Mouse (Mus musculus) hindbrain, embryonic 14.5 days (tissue): ENCODE measurements around the gene Rtn2. TPM values are rescaled to one million over a fixed set of nuclear protein-coding genes. Genes with fewer than 3 reads are reported as not detected.
"Not testable (repeated sequence)": the region's sequence is repeated elsewhere in the genome, so short reads cannot be mapped to it uniquely, and the experiment has no call there.

Experiments used
- ATAC-seq: fragments of 200-750 bp; cut with Nextera tagmentation; 2 replicates; pipeline ENCODE4 v1.8.0; 2017; ENCODE audit warnings: moderate number of reproducible peaks, mild to moderate bottlenecking, moderate TSS enrichment, moderate library complexity; ENCODE audit not compliant: low FRiP score
- DNase-seq: peaks from one replicate; pipeline ENCODE4 v3.0.0-alpha.2; 2015; ENCODE audit warnings: low spot score
- H3K27ac ChIP-seq: fragments of 300-500 bp; sonication (generic); 2 replicates; pipeline ENCODE4 v1.5.1; 2014; ENCODE audit warnings: mild to moderate bottlenecking, moderate library complexity
- H3K27me3 ChIP-seq: fragments of 300-500 bp; sonication (generic); 2 replicates; pipeline ENCODE4 v1.6.1; 2014; ENCODE audit warnings: mild to moderate bottlenecking, low read length, mixed read lengths; ENCODE audit not compliant: control insufficient read depth, insufficient read depth
- H3K36me3 ChIP-seq: fragments of 300-500 bp; sonication (generic); replicated peaks from 2 replicates; pipeline ENCODE4 v1.6.1; 2014; ENCODE audit not compliant: control insufficient read depth, insufficient read depth
- H3K4me1 ChIP-seq: fragments of 300-500 bp; sonication (generic); replicated peaks from 2 replicates; pipeline ENCODE4 v1.6.1; 2014; ENCODE audit warnings: antibody characterized with exemption, low read length, mixed read lengths; ENCODE audit not compliant: control insufficient read depth, insufficient read depth
- H3K4me2 ChIP-seq: fragments of 300-500 bp; sonication (generic); replicated peaks from 2 replicates; pipeline ENCODE4 v1.6.1; 2014; ENCODE audit warnings: mild to moderate bottlenecking, moderate library complexity
- H3K4me3 ChIP-seq: fragments of 300-500 bp; sonication (generic); replicated peaks from 2 replicates; pipeline ENCODE4 v1.5.1; 2014; ENCODE audit warnings: mild to moderate bottlenecking, low read length
- H3K9ac ChIP-seq: fragments of 300-500 bp; sonication (generic); 2 replicates; pipeline ENCODE4 v1.6.1; 2014
- H3K9me3 ChIP-seq: fragments of 300-500 bp; sonication (generic); 2 replicates; pipeline ENCODE4 v1.6.1; 2016; ENCODE audit warnings: low read length; ENCODE audit not compliant: control insufficient read depth
- WGBS: fragments of 180-500 bp; shearing (Covaris S2); extraction: QIAGEN DNeasy Blood & Tissue Kit; methylation state at CpG from one replicate; pipeline ENCODE4 v1.1.7; 2014; 5-methylcytosine and 5-hydroxymethylcytosine counted together
- polyA plus RNA-seq: library from polyadenylated mRNA; unstranded; fragments of >200 nt; fragmentation: Nextera tagmentation; extraction: Ambion mirVana; gene quantifications from 2 replicates; pipeline ENCODE4 v1.2.1, GENCODE M21; 2014

Rtn2 gene
- polyA plus RNA-seq, 1 experiment from 2014 or later: 106 TPM

- Histone ChIP-seq H3K4me3 (peak overlapping the region; percentile 73), H3K9me3 (no peaks in the 10 kb centered on the region), H3K4me2 (peak overlapping the region; percentile 89), H3K27me3 (peaks cover 2% of the 10 kb centered on the region; the same call in 1 of the 2 replicates), H3K4me1 (peaks cover 20% of the 10 kb centered on the region), H3K36me3 (0 out of 2 replicates have a peak, but pooled peaks cover 9% of the 10 kb centered on the region), H3K27ac (peak overlapping the region; percentile 86), H3K9ac (peak overlapping the region; percentile 86)
- peak; percentile 71 for ATAC-seq
- DNase-seq: peak; percentile 76
- under 1% methylated on average over 36 of the region's 36 CpGs for WGBS
Measured at GRCm38 (mm10) chr7:19272173-19272764, 10.2 kb upstream of the Rtn2 start.

DNA sequence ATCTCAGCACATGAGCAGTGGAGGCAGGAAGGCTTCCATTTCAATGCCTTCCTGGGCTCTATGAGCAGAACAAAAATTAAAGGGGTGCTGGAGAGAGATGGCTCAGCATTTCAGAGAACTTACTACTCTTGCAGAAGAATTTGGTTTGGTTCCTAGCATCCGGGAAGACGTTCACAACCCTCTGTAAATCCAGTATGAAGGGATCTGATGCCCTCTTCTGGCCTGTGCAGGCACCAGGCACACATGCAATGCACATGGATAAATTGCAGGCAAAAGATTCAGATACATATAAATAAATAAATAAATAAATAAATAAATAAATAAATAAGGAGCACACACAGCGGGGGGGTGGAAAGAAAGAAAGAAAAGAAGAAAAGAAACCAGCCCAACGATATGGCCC, 6.2 kb upstream of the Rtn2 start:
- H3K9me3 ChIP-seq: no peaks in the 10 kb centered on the region
- peaks cover 41% of the 10 kb centered on the region for H3K27me3 ChIP-seq
- no peaks in the 10 kb centered on the region for H3K36me3 ChIP-seq
- H3K27ac ChIP-seq: no peak overlapping the region
- DNase-seq (no peak), ATAC-seq (no peak)
- no peak overlapping the region for H3K4me3 ChIP-seq
- H3K4me1 ChIP-seq: peaks cover 5% of the 10 kb centered on the region; the same call in 1 of the 2 replicates
- H3K4me2 ChIP-seq: no peak overlapping the region
- 42% methylated on average over 4 of the region's 4 CpGs for WGBS
- H3K9ac ChIP-seq: no peak overlapping the region

DNA sequence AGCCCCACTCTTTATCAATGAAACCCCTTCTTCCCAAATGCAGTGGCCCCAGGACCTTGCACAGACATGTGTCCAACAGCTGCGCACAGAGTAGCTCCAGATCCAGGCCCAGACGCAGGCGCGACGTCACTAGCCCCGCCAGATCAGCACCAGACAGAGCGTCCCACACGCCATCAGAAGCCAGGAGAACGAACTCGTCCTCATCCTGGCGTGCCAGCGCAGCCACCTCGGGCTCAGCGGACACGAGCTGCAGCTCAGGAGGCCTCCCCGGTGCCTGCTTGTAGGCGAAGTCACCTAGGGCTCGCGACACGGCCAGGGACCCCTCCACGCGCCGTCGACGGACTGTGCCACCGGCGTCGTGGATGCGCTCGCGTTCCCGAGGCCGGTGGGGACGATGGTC, 3.4 kb upstream of the Rtn2 start:
- Histone ChIP-seq H3K9ac (0 out of 2 replicates have a peak overlapping the region, but pooled peaks have one; percentile 42), H3K4me3 (peak overlapping the region; percentile 30), H3K27ac (no peak overlapping the region), H3K4me1 (peaks cover 11% of the 10 kb centered on the region; the same call in 1 of the 2 replicates), H3K36me3 (no peaks in the 10 kb centered on the region), H3K27me3 (peaks cover 44% of the 10 kb centered on the region), H3K4me2 (peak overlapping the region; percentile 47), H3K9me3 (no peaks in the 10 kb centered on the region)
- ATAC-seq: no peak
- WGBS: 4% methylated on average over 34 of the region's 34 CpGs
- no peak for DNase-seq

- ATAC-seq (no peak), DNase-seq (no peak)
- Histone ChIP-seq H3K36me3 (no peaks in the 10 kb centered on the region), H3K9ac (peak within 1 kb of the TSS; percentile 42), H3K4me2 (peak within 1 kb of the TSS; percentile 47), H3K9me3 (no peaks in the 10 kb centered on the region), H3K27me3 (peaks cover 44% of the 10 kb centered on the region), H3K4me3 (peak within 1 kb of the TSS; percentile 30), H3K4me1 (peaks cover 17% of the 10 kb centered on the region; the same call in 1 of the 2 replicates), H3K27ac (no peak within 1 kb of the TSS)
- under 1% methylated on average over 46 of the region's 46 CpGs for WGBS
Measured at GRCm38 (mm10) chr7:19279581-19280114, 2.8 kb upstream of the Rtn2 start, which contains the start of gene Ppm1n. TSS of gene Ppm1n (minus strand) at chr7:19280064.

- Histone ChIP-seq H3K4me1 (peaks cover 18% of the 10 kb centered on the region; the same call in 1 of the 2 replicates), H3K9ac (peak overlapping the region; percentile 87; the same call in 1 of the 2 replicates), H3K27ac (0 out of 2 replicates have a peak overlapping the region, but pooled peaks have one; percentile 89), H3K4me3 (peak overlapping the region; percentile 67), H3K4me2 (peak overlapping the region; percentile 68), H3K27me3 (peaks cover 44% of the 10 kb centered on the region)
- not testable (repeated sequence) for ATAC-seq, H3K36me3 ChIP-seq, H3K9me3 ChIP-seq, DNase-seq
- 36% methylated on average over 6 of the region's 6 CpGs for WGBS
Measured at GRCm38 (mm10) chr7:19281680-19282304, 632 bp upstream of the Rtn2 start.

GRCm38 (mm10) chr7:19282791-19283405, 474 bp downstream of the Rtn2 start:
- Histone ChIP-seq H3K27ac (peak overlapping the region; percentile 89), H3K4me1 (peaks cover 18% of the 10 kb centered on the region; the same call in 1 of the 2 replicates), H3K4me2 (peak overlapping the region; percentile 68), H3K27me3 (peaks cover 36% of the 10 kb centered on the region), H3K36me3 (peaks cover 17% of the 10 kb centered on the region), H3K9ac (peak overlapping the region; percentile 87), H3K9me3 (no peaks in the 10 kb centered on the region), H3K4me3 (peak overlapping the region; percentile 67)
- WGBS: under 1% methylated on average over 28 of the region's 35 CpGs
- DNase-seq (peak; percentile 42), ATAC-seq (peak; percentile 80)

DNA sequence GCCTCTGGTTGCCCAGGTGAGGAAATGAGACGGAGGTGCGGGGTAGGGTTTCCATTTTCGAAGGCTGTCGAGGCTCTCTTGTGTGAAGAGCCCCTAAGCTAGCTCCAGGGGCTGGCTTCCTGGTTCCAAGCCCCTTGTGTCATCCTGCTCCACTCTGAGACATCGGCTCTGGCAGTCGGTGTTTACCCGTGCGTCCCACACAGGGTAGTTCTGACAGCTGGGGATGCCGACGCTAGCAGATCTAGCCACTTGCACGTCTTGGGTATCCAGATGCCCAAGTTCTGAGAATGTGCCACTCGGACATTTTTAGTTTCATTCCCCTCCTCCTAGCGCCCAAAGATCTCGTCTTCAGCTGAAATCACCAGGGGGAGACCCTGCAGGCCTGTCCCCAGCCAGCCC, 981 bp downstream of the Rtn2 start:
- Histone ChIP-seq H3K4me3 (peak overlapping the region; percentile 67), H3K4me2 (peak overlapping the region; percentile 68), H3K4me1 (peaks cover 18% of the 10 kb centered on the region; the same call in 1 of the 2 replicates), H3K27ac (peak overlapping the region; percentile 89), H3K9me3 (no peaks in the 10 kb centered on the region), H3K36me3 (peaks cover 22% of the 10 kb centered on the region), H3K9ac (peak overlapping the region; percentile 87), H3K27me3 (peaks cover 31% of the 10 kb centered on the region)
- ATAC-seq: peak; percentile 3; the same call in 1 of the 2 replicates
- 20% methylated on average over 14 of the region's 14 CpGs for WGBS
- DNase-seq: no peak

GRCm38 (mm10) chr7:19284763-19285162, 2.3 kb downstream of the Rtn2 start:
- WGBS: 34% methylated on average over 4 of the region's 4 CpGs
- Histone ChIP-seq H3K36me3 (peaks cover 35% of the 10 kb centered on the region), H3K27me3 (peaks cover 18% of the 10 kb centered on the region), H3K4me1 (peaks cover 14% of the 10 kb centered on the region; the same call in 1 of the 2 replicates), H3K9me3 (no peaks in the 10 kb centered on the region), H3K9ac (no peak overlapping the region), H3K4me2 (peak overlapping the region; percentile 68), H3K4me3 (no peak overlapping the region), H3K27ac (no peak overlapping the region)
- ATAC-seq (no peak), DNase-seq (peak; percentile 67)
